Mouse (Mus musculus): ENCODE data around the gene Tmem165.

The Tmem165 gene

GRCm38 (mm10) chr5:76184286-76185080 is 803 bp downstream of the Tmem165 start:
- no peaks in the 10 kb centered on the region for H3K27me3 ChIP-seq (ENCODE audit: control insufficient read depth, insufficient read depth, low read length, poor library complexity, severe bottlenecking)
- peak; percentile 51 for DNase-seq (ENCODE audit: low read depth, low spot score)
- H3K36me3 ChIP-seq (ENCODE audit: control insufficient read depth, insufficient read depth, low read length, poor library complexity, severe bottlenecking) = no peaks in the 10 kb centered on the region

GRCm38 (mm10) chr5:76187885-76188284 is 4.2 kb downstream of the Tmem165 start:
- no peaks in the 10 kb centered on the region for H3K27me3 ChIP-seq (ENCODE audit: control insufficient read depth, insufficient read depth, low read length, poor library complexity, severe bottlenecking)
- H3K36me3 ChIP-seq (ENCODE audit: control insufficient read depth, insufficient read depth, low read length, poor library complexity, severe bottlenecking) = no peaks in the 10 kb centered on the region
- no peak for DNase-seq (ENCODE audit: low read depth, low spot score)

- no peak for DNase-seq (ENCODE audit: low read depth, low spot score)
- no peaks in the 10 kb centered on the region for H3K27me3 ChIP-seq (ENCODE audit: control insufficient read depth, insufficient read depth, low read length, poor library complexity, severe bottlenecking)
- H3K36me3 ChIP-seq (ENCODE audit: control insufficient read depth, insufficient read depth, low read length, poor library complexity, severe bottlenecking) = no peaks in the 10 kb centered on the region
Measured at GRCm38 (mm10) chr5:76190609-76191008, 6.9 kb downstream of the Tmem165 start.

- DNase-seq (ENCODE audit: low read depth, low spot score) = no peak
- H3K27me3 ChIP-seq (ENCODE audit: control insufficient read depth, insufficient read depth, low read length, poor library complexity, severe bottlenecking) = no peaks in the 10 kb centered on the region
- no peaks in the 10 kb centered on the region for H3K36me3 ChIP-seq (ENCODE audit: control insufficient read depth, insufficient read depth, low read length, poor library complexity, severe bottlenecking)
Measured at GRCm38 (mm10) chr5:76193075-76193474, 9.4 kb downstream of the Tmem165 start.

- H3K27me3 ChIP-seq (ENCODE audit: control insufficient read depth, insufficient read depth, low read length, poor library complexity, severe bottlenecking) = no peaks in the 10 kb centered on the region
- H3K36me3 ChIP-seq (ENCODE audit: control insufficient read depth, insufficient read depth, low read length, poor library complexity, severe bottlenecking) = no peaks in the 10 kb centered on the region
- no peak for DNase-seq (ENCODE audit: low read depth, low spot score)
Measured at GRCm38 (mm10) chr5:76194377-76194945, 10.8 kb downstream of the Tmem165 start.

- H3K27me3 ChIP-seq (ENCODE audit: control insufficient read depth, insufficient read depth, low read length, poor library complexity, severe bottlenecking) = no peaks in the 10 kb centered on the region
- no peak for DNase-seq (ENCODE audit: low read depth, low spot score)
- no peaks in the 10 kb centered on the region for H3K36me3 ChIP-seq (ENCODE audit: control insufficient read depth, insufficient read depth, low read length, poor library complexity, severe bottlenecking)
Measured at GRCm38 (mm10) chr5:76199346-76199745, 15.7 kb downstream of the Tmem165 start.

GRCm38 (mm10) chr5:76203171-76203570 is 19.5 kb downstream of the Tmem165 start:
- peaks cover 8% of the 10 kb centered on the region for H3K36me3 ChIP-seq (ENCODE audit: control insufficient read depth, insufficient read depth, low read length, poor library complexity, severe bottlenecking)
- DNase-seq (ENCODE audit: low read depth, low spot score) = no peak

GRCm38 (mm10) chr5:76205886-76206285 is 22.2 kb downstream of the Tmem165 start:
- H3K36me3 ChIP-seq (ENCODE audit: control insufficient read depth, insufficient read depth, low read length, poor library complexity, severe bottlenecking) = peaks cover 11% of the 10 kb centered on the region

More at GRCm38 (mm10) chr5:76203171-76203570, 19.5 kb downstream of the Tmem165 start:
- H3K27me3 ChIP-seq (ENCODE audit: control insufficient read depth, insufficient read depth, low read length, poor library complexity, severe bottlenecking) = no peaks in the 10 kb centered on the region

GRCm38 (mm10) chr5:76208066-76208465 is 24.4 kb downstream of the Tmem165 start:
- Histone ChIP-seq H3K36me3 (ENCODE audit: control insufficient read depth, insufficient read depth, low read length, poor library complexity, severe bottlenecking) (peaks cover 11% of the 10 kb centered on the region), H3K27me3 (ENCODE audit: control insufficient read depth, insufficient read depth, low read length, poor library complexity, severe bottlenecking) (no peaks in the 10 kb centered on the region)
- no peak for DNase-seq (ENCODE audit: low read depth, low spot score)

More at GRCm38 (mm10) chr5:76205886-76206285, 22.2 kb downstream of the Tmem165 start:
- DNase-seq (ENCODE audit: low read depth, low spot score) = no peak
- H3K27me3 ChIP-seq (ENCODE audit: control insufficient read depth, insufficient read depth, low read length, poor library complexity, severe bottlenecking) = no peaks in the 10 kb centered on the region

- DNase-seq (ENCODE audit: low read depth, low spot score) = no peak
- H3K36me3 ChIP-seq (ENCODE audit: control insufficient read depth, insufficient read depth, low read length, poor library complexity, severe bottlenecking) = no peaks in the 10 kb centered on the region
Measured at GRCm38 (mm10) chr5:76216691-76217090, 33.0 kb downstream of the Tmem165 start.

GRCm38 (mm10) chr5:76231171-76231855 is 47.6 kb downstream of the Tmem165 start:
- Histone ChIP-seq H3K36me3 (ENCODE audit: control insufficient read depth, insufficient read depth, low read length, poor library complexity, severe bottlenecking) (peaks cover 2% of the 10 kb centered on the region; the same call in 1 of the 2 replicates), H3K27me3 (ENCODE audit: control insufficient read depth, insufficient read depth, low read length, poor library complexity, severe bottlenecking) (no peaks in the 10 kb centered on the region)
- no peak for DNase-seq (ENCODE audit: low read depth, low spot score)

More at GRCm38 (mm10) chr5:76216691-76217090, 33.0 kb downstream of the Tmem165 start:
- H3K27me3 ChIP-seq (ENCODE audit: control insufficient read depth, insufficient read depth, low read length, poor library complexity, severe bottlenecking) = no peaks in the 10 kb centered on the region

- H3K36me3 ChIP-seq (ENCODE audit: control insufficient read depth, insufficient read depth, low read length, poor library complexity, severe bottlenecking) = peaks cover 4% of the 10 kb centered on the region
Measured at GRCm38 (mm10) chr5:76243274-76243673, 59.6 kb downstream of the Tmem165 start.

GRCm38 (mm10) chr5:76243929-76244328 is 60.2 kb downstream of the Tmem165 start:
- no peaks in the 10 kb centered on the region for H3K27me3 ChIP-seq (ENCODE audit: control insufficient read depth, insufficient read depth, low read length, poor library complexity, severe bottlenecking)
- H3K36me3 ChIP-seq (ENCODE audit: control insufficient read depth, insufficient read depth, low read length, poor library complexity, severe bottlenecking) = peaks cover 4% of the 10 kb centered on the region
- DNase-seq (ENCODE audit: low read depth, low spot score) = no peak

More at GRCm38 (mm10) chr5:76243274-76243673, 59.6 kb downstream of the Tmem165 start:
- H3K27me3 ChIP-seq (ENCODE audit: control insufficient read depth, insufficient read depth, low read length, poor library complexity, severe bottlenecking) = no peaks in the 10 kb centered on the region
- DNase-seq (ENCODE audit: low read depth, low spot score) = no peak

GRCm38 (mm10) chr5:76244430-76244829 is 60.8 kb downstream of the Tmem165 start:
- Histone ChIP-seq H3K27me3 (ENCODE audit: control insufficient read depth, insufficient read depth, low read length, poor library complexity, severe bottlenecking) (no peaks in the 10 kb centered on the region), H3K36me3 (ENCODE audit: control insufficient read depth, insufficient read depth, low read length, poor library complexity, severe bottlenecking) (peaks cover 4% of the 10 kb centered on the region)
- DNase-seq (ENCODE audit: low read depth, low spot score) = no peak

GRCm38 (mm10) chr5:76245419-76245818 is 61.7 kb downstream of the Tmem165 start:
- Histone ChIP-seq H3K36me3 (ENCODE audit: control insufficient read depth, insufficient read depth, low read length, poor library complexity, severe bottlenecking) (peaks cover 2% of the 10 kb centered on the region; the same call in 1 of the 2 replicates), H3K27me3 (ENCODE audit: control insufficient read depth, insufficient read depth, low read length, poor library complexity, severe bottlenecking) (no peaks in the 10 kb centered on the region)
- DNase-seq (ENCODE audit: low read depth, low spot score) = no peak
